Mouse (Mus musculus) frontal cortex, postnatal 14 days (tissue): ENCODE measurements around the gene Efna5.

Source experiments
- DNase-seq, 2 experiments: peaks; one replicate each; pipeline ENCODE4 v3.0.0; 2022; ENCODE audit warnings: low spot score in 2 of 2

The Efna5 gene

DNA sequence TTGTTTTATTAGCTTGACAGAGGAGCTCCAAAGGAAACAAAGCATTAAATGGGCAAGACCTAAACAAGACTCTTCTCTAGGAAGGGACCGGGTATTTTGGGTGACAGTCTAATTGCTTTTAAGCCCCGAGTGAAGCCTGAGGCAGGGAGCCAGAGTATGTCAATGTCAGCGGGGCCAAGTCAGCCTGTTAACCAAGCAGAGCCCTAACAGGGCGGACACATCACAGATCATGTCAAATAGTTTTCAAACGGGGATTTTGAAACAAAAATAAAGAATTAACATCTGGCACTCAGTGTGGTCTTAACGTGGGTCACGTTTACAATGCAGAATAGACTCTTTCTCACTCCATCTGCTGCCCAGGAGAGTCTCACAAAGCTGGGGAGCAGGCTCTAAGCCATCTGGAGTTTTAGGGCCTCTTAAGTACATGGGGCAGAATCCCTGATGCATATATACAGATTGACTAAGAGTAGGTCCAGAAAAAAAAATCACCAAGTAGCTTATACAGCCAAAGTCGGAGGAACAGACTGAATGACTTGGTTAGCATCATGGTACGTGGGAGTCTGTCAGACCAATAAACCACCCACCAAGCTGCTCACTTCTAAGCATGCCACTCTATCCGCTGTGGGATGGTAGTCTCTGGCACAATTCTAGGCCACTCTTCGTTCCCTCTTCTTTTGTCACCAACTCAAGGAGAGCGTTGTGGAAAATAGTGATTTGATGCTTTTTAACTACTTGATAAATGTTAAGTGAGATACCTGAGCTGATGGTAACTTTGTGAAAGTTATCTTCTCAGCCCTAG is 223.1 kb downstream of the Efna5 start:
- DNase-seq = no peak

DNA sequence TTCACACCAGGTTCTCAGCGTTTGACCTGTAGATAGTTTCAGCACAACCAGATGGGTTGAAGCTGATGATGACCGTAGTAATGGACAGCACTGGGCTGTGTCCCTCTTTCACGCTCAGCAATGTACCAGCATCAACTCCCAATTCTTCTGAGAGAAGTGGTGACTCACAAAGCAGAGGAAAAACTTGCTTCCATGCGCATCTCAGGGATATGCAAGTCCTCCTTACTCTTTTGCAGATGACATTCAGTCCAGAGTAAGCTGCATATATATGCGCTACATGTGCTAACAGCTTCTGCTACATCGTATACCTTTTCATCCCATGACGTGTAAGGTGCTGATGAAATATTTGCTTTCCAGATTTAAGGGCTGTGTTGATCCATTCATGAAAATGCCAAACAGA is 224.1 kb downstream of the Efna5 start:
- no peak for DNase-seq

DNA sequence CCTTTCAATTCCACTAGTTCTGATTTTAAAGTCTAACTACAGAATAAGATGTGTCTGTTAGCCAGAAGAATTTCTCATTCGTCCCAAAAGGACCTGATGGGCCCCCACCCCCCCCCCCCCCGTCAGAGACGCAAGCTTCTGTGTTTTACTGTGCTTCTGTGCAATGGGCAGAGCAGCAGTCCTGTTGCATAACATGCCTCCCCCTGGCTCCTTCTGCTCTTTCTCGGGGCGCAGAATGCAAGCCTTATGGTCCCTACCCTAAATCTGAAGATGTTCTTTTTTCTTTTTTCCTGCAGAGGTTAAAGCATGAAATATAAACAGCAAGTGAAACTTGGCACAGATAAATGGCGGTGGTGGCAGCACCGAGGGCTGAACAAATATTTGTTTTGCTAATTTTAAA is 224.5 kb downstream of the Efna5 start:
- no peak for DNase-seq

- no peak for DNase-seq
These were observed 225.2 kb downstream of the Efna5 start for GRCm38 (mm10) chr17:62655819-62656355.

- no peak for DNase-seq
These were observed 228.7 kb downstream of the Efna5 start for GRCm38 (mm10) chr17:62652451-62652850.

DNA sequence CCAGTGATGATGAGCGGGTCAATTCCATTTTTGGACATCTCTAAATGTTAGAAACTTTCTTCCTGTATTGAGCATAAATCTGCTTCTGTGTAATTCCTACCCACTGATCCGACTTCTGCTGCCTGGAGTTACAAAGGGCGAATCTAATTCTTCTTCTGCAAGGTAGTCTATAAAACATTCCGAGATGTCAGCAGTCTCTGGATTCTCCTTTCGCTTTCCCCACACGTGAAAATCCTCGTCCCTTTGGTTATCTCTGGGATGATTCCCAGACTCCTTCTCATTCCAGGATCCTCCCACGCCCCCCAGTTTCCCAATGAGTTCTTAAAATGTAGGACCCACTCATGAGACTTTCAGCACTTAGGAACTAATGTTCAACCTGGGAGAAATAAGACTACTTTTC is 229.4 kb downstream of the Efna5 start:
- no peak for DNase-seq

DNA sequence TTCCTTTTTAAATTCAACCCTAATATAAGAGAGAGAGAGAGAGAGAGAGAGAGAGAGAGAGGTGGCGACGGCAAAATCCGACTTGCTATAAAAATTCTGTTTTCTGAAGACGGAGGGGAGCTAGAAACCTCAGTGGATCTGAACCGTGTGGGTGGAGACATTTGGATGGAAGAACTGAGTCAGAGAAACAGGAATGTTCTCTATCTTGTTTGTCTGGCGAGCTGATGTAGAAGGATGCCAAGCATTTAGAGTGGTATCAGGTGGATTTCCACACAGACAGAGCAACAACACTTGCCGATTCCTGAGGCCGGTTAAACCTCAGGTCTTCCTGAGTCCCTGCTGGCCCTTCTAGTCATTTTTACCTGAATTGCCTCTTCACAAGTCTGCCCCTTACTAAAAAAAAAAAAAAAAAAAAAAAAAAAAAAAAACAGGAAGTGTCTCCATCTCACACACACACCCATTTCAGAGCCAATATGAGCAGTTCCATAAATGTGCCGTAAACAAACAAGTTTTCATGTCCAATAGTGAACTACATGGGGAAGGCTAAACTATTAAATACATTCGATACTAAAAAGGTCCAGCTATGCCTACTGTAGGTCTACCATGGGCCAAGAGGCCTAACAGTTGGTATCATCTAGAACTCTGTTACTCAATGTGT is 231.7 kb downstream of the Efna5 start:
- no peak for DNase-seq

GRCm38 (mm10) chr17:62646836-62647235 is 234.3 kb downstream of the Efna5 start:
- DNase-seq = no peak

DNA sequence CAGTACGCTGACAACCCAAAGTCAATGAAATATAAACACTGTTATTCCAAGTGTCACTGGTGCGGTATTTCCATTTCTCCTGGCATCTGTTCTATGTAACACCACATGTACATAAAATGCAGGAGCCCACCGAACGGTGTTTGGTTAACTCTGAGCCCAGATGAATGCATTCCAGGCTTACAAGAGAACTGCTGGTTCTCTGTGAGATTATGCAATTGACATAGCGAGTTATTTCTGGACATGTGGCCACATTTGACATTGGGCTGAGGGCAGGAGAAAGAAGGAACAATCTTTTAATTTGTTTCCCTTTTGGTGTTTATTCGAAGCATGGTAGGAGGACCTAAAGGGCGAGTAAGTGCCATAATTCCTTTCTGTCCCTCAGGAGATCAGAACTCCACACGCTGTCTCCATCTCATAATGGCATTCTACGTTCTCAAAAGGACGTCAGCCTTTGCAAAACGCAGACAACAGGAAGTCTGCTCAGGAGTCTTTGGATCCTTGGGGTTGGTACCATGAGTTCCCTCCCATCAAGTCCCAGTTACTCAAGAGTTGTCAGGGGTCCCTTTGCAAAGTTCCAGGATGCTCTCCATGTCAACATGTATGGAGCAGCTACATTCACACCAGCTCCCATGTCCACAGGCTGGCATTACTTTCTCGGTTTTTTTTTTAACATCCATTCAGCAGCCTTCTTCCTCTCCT is 238.5 kb downstream of the Efna5 start:
- no peak for DNase-seq

DNA sequence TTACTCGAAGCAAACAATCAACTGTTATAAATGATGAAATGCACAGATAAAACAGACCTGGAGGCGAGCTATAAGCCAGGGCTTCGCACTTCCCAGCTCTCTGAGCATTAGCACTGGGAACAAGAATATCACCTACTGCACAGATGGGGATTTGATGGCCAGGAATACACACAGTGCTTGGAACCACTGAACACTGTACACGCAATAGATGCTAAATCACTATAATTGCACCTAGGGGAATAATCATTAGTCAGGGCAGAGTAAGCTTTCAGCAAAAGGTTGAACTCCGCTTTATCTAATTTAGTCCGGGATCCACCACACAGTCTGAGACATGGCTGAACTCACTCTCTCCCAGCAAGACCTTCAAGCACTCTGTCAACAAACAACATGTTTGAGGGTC is 240.5 kb downstream of the Efna5 start:
- DNase-seq = no peak

GRCm38 (mm10) chr17:62636896-62637295 is 244.2 kb downstream of the Efna5 start:
- no peak for DNase-seq

- no peak for DNase-seq
These were observed 246.2 kb downstream of the Efna5 start for GRCm38 (mm10) chr17:62634937-62635336.

DNA sequence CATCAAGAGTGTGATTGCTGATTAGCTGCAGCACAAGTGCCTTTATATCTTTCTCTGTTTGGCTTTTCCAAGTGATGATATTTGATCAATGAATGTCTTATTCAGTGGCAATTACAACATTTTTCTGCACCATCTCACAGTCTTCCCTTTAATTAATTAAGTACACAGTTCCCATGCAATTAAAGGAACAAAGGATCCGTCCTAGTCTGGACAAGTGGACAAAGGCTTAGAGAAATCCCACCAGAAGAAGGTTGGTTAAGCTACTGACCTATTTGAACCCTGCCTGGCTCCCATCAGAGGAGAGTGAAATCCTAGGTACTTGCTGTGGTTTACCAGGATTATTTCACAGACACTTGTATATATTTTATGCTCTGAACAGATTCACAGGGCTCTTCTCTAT is 252.6 kb downstream of the Efna5 start:
- DNase-seq = no peak

GRCm38 (mm10) chr17:62627508-62627907 is 253.6 kb downstream of the Efna5 start:
- no peak for DNase-seq

- no peak for DNase-seq
These were observed 255.5 kb downstream of the Efna5 start for GRCm38 (mm10) chr17:62625646-62626020.

- DNase-seq = no peak
These were observed 256.1 kb downstream of the Efna5 start for GRCm38 (mm10) chr17:62624804-62625645.

DNA sequence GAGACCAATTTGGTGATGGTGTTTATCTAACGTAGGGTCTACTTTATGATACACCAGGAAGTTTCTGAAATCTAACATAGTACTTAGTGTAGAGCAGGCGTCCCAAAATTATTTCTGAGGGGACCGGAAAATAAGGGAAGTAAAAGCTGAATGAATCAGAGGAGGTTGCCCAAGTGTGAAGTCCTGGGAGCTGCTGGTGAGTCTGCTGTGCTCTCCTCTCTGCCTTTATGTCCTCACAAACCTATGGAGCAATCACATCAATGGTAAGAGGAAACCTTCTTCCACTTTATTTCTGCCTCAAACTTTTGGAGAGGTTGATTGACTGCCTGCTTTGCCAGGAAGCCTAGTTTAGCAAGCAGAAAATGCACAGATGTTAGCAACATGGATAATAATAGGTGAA is 257.9 kb downstream of the Efna5 start:
- no peak for DNase-seq

- DNase-seq = no peak
These were observed 258.6 kb downstream of the Efna5 start for GRCm38 (mm10) chr17:62622481-62622880.

- DNase-seq = no peak
These were observed 266.0 kb downstream of the Efna5 start for GRCm38 (mm10) chr17:62615159-62615558.

- no peak for DNase-seq
These were observed 266.4 kb downstream of the Efna5 start for GRCm38 (mm10) chr17:62614708-62615107.

DNA sequence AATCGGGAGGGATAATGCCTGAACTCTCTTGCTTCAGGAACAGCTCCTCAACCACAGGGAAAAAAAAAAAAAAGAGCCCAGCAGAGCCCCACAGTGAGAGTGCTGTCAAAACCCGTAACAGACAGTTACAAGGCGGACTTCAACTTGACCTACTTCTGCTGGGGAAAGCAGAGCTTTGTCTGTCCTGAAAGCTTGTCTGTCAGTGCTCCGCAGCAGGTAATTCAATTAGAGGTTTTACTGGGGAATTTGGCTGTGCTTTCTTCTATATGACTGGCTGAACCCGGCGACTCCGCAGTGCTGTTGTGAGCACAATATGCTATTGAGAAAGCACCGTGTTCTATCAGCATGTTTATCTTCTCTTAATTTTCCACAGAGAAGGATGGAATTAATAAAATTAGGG is 266.9 kb downstream of the Efna5 start:
- DNase-seq = no peak

DNA sequence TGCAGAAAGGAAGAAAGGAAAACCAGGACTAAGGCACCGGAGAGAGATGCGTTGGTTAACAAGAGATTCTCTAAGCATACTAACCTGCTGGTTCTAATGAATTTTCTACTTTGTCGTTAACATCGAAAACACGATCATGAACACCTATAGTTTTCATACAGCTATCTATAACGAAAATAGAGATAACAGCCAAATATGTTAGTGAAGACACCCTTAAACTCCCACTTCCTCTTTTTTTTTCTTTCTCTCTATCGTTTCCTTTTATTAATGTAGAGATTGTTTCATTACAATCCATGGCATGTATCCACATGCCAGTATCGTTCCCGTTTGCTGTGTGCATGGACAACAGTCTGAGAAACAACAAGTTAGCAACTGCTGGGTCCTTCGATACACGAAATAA is 267.9 kb downstream of the Efna5 start:
- DNase-seq = no peak
